Mouse (Mus musculus): ENCODE measurements around the gene Sgpp2. TPM values are rescaled to one million over a fixed set of nuclear protein-coding genes. Genes with fewer than 3 reads are reported as not detected.

Gene Sgpp2
- total RNA-seq, 2 experiments from 2014 or later, result 0.05 TPM; not detected in 1

DNA sequence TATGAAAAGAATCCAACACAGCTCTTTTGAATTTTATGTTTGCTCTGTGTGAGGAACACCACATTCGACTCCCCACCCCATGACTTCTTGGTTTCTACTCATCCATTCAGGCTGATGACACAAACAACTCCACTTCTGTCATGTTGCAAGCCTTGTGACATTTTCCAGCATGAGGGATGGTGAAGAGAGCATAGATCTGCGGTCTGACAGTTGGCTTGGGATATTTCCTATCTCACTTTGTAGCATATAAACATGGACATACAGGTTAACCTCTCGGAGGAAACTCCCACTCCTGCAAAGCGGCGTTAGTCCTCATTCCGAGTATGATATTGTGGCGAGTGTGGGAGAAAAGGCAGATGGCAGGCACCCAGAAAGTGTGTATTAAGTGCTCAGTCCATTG lies 27.6 kb downstream of the Sgpp2 start:
- DNase-seq, result no peak
- intact Hi-C loops (cut with DNase I), result no loop called here

DNA sequence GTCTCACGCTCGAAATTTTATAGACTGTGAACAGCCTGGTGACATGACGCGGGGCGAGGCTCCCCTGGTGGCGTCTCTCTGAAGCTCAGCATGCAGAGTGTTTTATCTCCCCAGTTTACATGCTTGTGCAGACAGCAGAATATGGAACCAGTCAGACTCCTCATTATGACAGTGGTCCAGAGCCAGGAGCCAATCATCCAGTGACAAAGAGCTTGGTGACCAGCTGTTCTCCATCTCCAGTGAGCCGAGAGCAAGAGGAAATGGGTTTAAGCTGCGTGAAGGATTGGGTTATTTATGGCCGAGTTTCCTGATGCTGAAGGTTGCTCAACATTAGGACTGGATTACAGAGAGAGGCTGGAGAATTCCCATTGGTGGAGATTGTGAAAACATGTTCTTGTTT lies 28.1 kb downstream of the Sgpp2 start:
- peak; percentile 35 to 42 for DNase-seq
- intact Hi-C loops (cut with DNase I), result no loop called here

DNA sequence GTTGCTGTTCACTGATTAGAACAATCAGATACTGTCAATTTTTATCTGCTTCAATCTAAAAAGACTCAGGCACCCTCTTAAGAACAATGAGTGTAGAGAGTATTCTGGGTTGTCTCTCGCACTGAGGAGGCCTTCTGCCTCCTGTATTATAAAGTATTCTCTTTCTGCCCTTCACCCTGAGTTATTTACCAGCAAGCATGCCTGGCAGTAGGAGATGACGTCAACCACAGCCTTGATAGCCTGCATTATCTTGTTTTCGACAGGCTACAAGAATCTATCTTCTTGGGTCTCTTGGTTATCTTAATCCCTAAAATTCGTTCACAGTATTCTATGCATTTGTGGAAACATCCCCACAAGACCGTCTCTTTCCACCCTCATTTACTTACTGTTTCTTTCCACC lies 29.8 kb downstream of the Sgpp2 start:
- intact Hi-C loops (cut with DNase I), result no loop called here
- DNase-seq, result no peak

DNA sequence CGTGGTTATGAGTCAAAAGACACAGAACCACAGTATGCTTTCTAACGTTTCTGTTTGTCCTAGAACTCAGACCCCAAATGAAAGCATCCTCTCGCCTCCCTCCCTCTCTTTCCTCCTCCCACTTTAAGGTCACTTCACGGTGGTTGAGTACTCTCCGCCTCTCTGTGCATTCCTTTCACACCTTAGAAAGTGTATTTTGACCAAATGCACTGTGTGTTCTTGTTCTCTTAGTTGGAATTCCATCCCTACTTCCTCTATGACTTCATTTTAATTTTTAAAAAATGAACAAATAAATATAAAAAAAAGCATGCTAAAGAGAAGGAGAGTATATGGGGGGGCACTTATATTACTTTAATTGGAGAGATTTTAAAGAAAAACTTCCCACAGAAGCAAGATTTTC lies 30.4 kb downstream of the Sgpp2 start:
- DNase-seq, result no peak
- intact Hi-C loops (cut with DNase I), result no loop called here

DNA sequence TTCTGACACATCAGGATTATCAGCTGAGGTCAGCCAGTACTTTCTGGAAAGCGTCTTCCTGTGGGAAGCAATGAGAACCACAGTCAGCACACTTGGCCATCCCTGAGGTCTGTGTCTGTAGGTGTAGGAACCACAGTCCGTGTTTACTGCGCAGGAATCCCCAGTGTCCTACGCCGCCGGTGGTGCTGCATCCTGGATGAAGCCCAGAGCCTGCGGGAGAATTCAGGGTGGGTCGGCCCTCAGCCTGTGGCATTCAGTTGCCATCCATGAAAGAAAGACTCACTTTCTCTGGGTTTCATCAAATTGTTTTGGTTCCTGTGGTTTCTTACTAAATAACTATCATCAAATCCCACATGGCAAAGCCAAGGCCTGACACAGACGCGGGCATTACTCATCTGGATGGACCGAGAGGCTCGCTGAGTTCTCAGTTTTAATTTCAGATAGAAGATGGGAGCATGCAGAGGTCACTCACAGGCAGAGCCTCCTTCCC lies 37.2 kb downstream of the Sgpp2 start:
- DNase-seq, result no peak
- intact Hi-C loops (cut with DNase I), result no loop called here

DNA sequence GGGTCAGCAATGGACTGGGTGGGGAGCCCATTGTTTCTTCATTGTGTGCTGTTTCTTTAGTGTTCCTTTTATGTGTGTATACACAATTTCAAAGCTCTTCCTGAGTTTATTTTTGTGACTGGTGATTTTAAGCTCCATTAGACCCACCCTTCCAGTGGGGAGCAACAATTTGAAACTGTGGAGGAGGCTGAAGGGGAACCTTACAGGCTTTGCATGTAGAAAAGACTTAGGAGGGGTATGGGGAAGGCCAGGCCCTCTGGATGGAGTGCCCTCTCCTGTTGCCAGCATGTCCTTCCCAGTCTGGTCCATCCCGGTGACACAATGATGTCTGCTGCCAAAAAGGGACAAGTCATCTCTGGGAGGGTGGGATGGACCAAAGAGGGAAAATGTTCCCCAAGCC lies 39.1 kb downstream of the Sgpp2 start:
- DNase-seq, result no peak
- intact Hi-C loops (cut with DNase I), result no loop called here

DNA sequence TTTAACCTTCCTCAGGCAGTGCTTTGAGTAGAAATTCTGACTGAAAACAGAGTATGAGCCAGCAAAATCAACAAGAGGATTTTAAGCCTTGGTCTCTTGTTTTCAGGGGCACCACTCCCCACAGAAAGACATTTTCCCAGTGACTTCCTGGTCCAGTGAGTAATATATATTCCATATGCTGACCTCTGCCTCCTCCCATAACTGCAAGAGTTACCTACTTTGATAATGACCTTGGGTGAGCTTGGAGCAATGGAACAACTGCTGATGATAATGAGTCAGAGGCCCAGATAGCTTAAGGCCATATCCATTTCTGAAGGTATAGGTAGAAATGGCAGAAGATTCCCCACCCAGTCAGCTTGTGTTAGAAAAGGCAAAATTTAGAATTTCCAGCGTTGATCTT lies 43.1 kb downstream of the Sgpp2 start:
- DNase-seq, result no peak
- intact Hi-C loops (cut with DNase I), result no loop called here

DNA sequence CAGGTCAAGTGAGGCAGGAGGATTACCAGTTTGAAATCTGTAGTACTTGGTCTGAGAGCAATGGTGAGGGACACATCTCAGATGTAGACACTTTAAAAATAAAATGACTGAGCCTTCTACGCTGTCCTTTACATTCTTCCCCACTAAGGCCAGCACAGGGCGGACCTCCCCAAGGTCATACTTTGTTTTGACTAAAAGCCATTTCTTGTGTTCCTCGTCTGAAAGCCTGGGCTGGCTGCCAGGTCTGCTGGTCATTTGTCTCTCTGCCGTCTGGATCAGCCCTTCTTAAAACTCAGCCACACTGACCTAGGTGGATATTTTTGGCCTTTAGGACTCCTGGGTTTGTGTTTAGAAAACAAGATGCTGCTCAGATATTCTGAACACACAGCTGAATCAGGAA lies 45.0 kb downstream of the Sgpp2 start:
- peak; percentile 58 to 59 for DNase-seq
- intact Hi-C loops (cut with DNase I), result no loop called here

DNA sequence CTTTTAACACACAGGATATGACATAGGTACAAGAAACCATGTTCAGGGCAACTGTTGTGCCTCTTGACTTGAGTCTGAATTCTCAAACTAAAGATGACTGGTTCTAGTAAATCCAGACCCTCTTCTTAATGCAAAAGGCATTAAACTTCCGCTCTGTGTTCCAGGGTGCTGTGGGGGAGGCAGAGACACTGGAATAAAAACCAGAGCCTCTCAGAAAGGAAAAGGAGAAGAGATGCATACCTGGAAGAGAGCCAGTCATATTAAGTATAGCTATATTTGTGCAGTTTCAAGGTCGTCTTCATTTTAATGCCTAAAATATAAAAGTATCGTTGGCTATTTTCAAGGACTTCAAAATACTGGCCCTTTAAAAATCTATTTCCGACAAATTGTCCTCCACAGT lies 47.3 kb downstream of the Sgpp2 start:
- no peak for DNase-seq
- intact Hi-C loops (cut with DNase I), result no loop called here

DNA sequence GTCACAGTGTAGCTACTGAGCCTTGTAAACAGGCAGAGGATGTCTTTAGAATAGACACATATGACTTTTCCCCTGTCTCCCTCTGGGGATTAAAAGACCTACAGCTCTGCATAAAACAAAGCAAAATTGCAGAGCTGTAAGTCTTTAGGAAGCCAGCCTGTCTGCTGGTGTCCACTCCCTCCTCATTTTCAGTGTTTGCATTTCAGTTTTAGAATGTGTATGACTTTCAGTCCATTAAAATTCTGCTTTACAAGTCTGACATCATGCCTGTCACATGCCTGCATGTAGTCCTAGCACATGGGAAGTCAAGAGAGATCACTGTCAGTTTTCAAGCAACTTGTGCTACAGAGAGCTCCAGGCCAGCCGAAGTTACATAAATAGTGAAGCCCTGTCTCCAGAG lies 47.7 kb downstream of the Sgpp2 start:
- intact Hi-C loops (cut with DNase I), result no loop called here
- no peak for DNase-seq

DNA sequence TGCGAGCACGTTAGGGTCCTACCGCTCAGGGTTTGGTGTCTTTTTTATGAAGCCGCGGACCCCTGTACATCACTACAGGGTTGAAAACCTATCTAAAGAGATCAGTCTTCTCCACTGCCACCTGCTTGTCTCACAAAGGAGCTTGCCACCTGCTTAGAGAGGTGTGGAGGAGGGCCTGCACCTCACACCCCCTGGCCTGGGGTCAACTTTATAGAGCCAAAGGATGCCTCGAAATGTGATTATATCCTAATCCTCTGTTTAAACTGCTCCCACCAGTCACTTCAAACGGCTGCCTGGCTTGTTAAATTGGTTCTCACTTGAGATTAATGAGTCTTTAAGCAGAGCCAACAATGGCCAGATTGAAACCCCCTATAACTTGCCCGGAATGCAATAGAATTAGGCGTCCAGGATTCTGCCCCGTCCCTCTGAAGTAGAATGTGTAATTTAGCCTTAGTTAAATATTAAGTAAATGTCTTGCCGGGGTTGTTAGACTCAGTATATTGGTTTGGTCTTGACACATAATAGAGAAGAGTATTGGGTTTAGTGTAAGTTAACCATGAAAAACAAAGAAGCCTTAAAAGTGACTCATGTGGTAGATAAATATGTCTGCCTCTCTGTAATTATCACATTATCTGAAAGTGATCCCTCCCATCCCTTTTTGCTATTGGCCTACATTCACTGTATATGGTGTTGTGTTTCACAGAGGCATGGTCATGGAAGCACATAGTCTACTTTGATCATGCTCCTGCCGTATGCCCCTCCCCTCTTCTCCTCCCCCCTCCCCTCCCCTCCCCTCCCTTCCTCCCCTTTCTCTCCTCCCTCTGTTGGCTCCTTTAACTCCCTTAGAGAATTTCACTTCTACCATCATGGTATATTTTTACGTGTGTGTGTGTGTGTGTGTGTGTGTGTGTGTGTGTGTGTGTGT lies 54.1 kb downstream of the Sgpp2 start:
- no peak for DNase-seq
- intact Hi-C loops (cut with DNase I), result no loop called here

DNA sequence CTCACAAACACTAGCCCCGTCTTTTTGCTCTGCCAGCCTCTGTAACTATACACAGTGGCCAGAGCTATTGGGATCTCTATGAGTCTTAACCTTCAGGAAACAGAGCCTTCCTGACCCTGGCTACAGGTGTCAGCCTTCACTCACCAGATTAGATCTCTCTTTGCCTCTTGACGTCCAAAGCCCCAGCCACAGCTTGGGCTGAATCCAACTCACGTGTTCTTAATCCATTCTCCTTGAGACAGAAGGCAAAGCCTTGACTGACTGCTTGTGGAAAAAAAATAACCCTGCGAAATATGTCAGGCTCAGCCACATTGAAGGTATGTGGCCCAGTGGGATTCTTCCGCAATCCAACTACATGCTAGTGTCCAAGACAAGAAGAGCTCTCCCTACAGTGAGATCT lies 57.7 kb downstream of the Sgpp2 start:
- intact Hi-C loops (cut with DNase I), result no loop called here
- no peak for DNase-seq

DNA sequence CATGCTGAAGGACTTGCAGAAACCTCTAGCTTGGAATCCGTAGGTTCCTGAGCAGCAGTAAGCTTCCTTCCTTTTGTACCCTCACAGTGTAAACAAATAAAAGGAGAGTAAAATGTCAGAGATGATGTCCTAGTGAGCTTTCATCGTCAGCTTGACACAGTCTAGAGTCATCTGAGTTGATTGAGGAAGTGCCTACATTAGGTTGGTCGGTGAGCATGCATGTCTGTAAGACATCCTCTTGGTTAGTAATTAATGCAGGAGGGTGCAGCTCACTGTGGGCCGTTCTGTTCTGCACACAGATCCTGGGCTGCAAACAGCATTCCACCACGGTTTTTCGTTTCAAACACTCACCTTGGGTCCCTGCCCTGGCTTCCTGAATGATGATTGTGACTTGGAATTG lies 60.0 kb downstream of the Sgpp2 start:
- DNase-seq, result no peak
- intact Hi-C loops (cut with DNase I), result no loop called here

DNA sequence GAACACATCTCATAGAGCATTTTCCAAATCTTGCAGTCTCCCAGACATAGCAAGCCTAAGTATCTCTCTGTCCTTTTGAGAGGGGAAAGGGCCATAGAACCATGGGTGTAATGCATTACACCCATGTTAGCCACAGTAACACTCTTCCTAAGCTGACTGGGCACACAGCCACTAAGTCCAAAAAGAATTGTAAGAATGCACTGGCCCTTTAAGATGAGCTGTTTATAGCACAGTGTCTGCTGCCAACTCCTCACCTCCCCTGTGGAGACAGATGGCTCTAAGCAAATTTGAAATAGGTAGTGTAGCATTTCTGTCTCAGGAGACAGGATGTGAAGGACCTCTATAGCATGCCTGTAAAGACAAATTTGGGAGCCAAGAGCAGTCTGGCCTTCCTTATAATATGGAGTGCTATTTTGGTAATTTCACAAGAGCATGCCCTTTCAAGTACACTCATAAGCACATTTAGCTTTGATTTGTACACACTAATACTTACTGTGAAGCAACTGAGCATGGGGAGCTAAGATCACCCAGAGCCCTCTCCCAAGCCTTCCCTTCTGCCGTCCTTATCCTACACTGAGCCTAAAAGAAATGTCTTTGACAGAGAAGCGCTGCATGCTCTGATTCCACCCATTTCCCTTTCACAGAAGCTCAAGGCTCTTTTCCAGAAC lies 61.6 kb downstream of the Sgpp2 start:
- DNase-seq, result peak; percentile 15 to 51
- intact Hi-C loops (cut with DNase I), result no loop called here

DNA sequence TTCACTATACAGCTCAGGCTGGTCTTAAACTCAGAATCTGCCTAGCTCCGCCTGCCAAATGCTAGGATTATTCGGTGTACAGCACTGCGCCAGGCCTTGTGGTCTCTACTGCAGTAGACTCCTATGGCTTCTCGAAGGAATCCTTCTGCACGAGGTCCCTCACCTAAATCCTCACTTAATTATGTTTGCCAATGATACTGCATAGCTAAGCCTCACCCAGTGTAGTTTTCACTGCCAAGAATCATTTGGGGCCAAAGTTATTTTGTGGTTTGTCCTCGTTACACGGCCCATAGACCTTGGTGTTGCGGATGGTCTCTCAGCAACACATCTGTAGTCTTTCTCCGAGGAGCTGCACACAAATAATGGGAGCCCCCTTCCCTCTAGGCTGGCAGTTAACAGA lies 62.2 kb downstream of the Sgpp2 start:
- DNase-seq, result no peak
- intact Hi-C loops (cut with DNase I), result no loop called here

DNA sequence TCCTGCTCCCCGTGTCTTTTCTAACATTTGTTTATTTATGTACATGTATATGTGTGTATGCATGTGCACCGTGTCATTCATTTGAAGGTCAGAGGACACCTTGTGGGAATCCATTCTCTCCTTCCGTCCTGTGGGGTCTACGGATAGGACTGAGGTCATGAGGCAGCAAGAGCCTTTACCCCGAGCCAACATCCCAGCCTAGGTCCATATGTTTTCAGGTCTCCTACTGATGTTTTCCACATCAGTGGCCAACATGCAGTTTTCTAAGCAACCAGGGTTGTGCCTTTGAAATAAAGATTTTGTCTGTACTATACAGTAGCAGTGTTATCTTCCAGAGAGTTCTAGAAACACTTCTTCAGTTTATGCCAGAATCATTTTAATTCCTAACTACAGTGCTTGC lies 63.7 kb downstream of the Sgpp2 start:
- DNase-seq, result no peak
- intact Hi-C loops (cut with DNase I), result no loop called here

DNA sequence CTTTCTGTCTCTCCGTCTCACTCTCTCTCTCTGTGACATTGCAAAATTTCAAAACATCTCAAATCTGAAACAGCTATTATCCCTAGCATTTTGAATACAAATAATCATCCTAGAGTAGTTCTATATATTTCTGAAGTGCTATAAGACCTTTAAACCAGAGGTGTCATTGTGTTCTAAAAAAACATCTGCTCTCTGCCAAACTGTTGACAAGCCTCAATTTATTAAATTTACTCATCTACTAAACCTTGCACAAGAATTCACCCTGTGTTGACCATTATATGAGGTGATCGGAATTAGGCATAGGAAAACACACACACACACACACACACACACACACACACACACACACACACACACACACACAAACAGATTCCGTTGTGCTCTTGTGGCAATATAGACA lies 64.9 kb downstream of the Sgpp2 start:
- intact Hi-C loops (cut with DNase I), result no loop called here

DNA sequence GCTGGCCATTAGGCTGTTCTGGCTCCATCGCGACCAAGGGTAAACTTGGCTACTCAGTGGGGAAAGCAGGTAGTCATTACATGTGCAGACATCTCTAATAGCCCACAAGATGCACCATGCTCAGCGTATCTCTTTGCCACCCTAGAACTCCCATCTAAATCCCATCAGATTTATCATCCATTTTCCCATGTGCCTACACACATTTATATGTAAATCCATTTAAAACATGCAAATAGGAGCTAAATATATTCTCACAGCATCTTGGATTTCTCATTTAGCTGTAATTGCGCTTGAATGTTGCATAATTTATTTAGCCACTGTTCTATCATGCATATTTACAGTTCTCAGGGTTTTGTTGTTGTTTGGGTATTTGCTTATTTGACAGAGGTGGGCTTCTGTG lies 70.8 kb downstream of the Sgpp2 start:
- DNase-seq, result no peak
- intact Hi-C loops (cut with DNase I), result no loop called here

More for the DNA sequence above, 64.9 kb downstream of the Sgpp2 start:
- no peak for DNase-seq

DNA sequence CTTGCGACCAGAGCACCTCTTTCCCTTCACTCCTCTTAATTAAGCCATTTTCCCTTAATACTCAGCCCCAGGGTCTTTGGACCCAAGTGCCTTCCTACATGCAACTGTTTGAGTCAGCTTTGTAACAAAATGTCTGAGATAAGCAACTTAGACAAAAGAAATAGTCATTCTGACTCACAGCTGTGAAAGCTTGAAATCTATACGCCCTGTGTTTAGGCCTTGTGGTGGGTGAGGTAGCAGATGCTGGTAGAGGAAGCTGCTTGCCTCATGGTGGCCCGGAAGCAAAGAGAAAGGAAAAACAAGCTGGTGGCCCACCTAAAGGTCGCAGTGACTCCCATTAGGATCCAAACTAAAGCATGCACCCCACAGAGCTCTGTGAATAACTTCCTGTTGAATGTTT lies 77.7 kb downstream of the Sgpp2 start:
- intact Hi-C loops (cut with DNase I), result no loop called here
- DNase-seq, result no peak

DNA sequence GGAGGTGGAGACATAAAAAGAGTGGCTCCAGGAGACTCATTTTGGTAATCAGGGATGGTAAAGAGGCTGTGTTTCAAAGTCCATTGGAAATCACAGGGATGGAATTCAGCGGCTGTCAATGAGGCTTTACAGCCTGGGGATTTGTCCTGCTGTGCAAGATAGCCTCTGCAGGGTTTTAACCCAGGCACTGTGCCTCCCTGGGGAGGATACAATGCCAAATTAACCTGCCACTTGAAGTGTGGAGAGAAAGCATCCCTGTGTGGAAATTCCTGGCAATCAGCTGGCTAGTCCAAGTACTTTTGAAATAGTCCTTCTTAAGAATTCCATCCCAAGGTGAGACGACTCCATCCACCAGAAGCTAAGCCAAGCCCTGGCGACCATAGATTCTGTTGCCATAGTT lies 78.7 kb downstream of the Sgpp2 start:
- no peak for DNase-seq
- intact Hi-C loops (cut with DNase I), result no loop called here

DNA sequence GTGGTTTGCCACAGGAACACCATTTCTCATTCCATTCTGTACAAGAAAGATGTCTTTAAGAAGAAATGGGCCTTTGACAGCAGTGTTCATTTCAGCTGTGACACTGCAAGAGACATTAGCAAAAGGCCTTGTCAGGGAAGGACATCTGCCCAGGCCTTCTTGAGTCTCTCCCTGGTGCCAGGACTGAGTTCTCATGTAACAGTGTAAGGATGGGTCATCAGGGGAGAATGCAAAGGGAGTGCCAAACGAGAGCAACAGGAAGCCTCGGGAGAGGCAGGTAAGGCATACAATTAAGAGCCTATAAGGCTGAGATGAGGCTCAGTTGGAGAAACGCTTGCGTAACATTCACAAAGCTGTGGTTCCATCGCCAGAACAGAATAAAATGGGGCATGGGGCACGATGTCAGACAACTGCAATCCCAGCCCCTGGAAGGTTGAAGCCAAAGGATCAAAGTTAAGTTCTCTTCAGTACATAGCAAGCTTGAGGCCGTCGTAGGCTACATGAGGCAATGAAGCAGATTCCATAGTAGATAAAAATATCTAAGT lies 85.1 kb downstream of the Sgpp2 start:
- DNase-seq, result no peak
- intact Hi-C loops (cut with DNase I), result no loop called here

DNA sequence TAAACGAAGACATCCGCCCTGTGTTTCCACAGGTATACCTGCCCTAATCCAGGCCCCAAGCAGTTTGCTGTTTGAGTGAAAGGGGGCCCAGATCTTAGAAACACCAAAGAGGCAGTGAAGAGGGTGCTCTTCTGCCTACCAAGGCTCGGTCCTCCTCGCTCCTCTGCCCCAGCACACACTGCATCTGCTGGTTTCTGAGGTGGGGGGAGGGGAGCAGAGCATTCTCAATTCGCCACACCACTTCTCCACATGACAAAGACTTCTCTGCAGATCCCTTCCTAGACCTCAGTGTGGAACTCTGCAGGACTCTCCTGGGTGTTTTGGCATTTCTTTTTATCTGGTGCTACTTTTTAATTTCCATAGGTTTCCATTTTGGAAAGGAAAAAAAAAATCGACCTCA lies 85.6 kb downstream of the Sgpp2 start:
- no peak for DNase-seq
- intact Hi-C loops (cut with DNase I), result no loop called here
